Mouse (Mus musculus) CH12.LX (cell line): ENCODE results near the gene Spag7. TPM values are rescaled to one million over a fixed set of nuclear protein-coding genes. Genes with fewer than 3 reads are reported as not detected.

Experiments used
- DNase-seq: peaks from one replicate; pipeline ENCODE4 v3.0.0-alpha.2; 2013; ENCODE audit errors: extremely low read depth
- H3K27ac ChIP-seq: 2 replicates; pipeline ENCODE4 v1.5.1; 2012; ENCODE audit warnings: low read depth, mild to moderate bottlenecking, control low read depth, moderate library complexity; ENCODE audit not compliant: insufficient read depth
- H3K27me3 ChIP-seq: replicated peaks from 2 replicates; pipeline ENCODE3; 2012; ENCODE audit warnings: inconsistent platforms
- H3K36me3 ChIP-seq, 2 experiments: replicated peaks in 1 of 2; 2 replicates each; pipeline versions ENCODE3 to v1.6.1; 2012; ENCODE audit warnings: inconsistent platforms in 1 of 2, low read length in 1 of 2, mild to moderate bottlenecking in 1 of 2, mixed read lengths in 1 of 2, moderate library complexity in 1 of 2; ENCODE audit not compliant: control insufficient read depth in 1 of 2, insufficient read depth in 1 of 2
- H3K4me1 ChIP-seq, 2 experiments: 2 replicates each; pipeline ENCODE4 v1.6.1; 2012; ENCODE audit warnings: inconsistent platforms in 1 of 2, moderate library complexity in 1 of 2; ENCODE audit not compliant: insufficient read depth in 2 of 2, control insufficient read depth in 1 of 2
- H3K4me2 ChIP-seq: 2 replicates; pipeline ENCODE4 v1.6.1; 2012; ENCODE audit warnings: low read depth, mild to moderate bottlenecking, control low read depth; ENCODE audit not compliant: poor library complexity, insufficient read depth, severe bottlenecking
- H3K4me3 ChIP-seq, 3 experiments: fragments of 150-350 bp in 1 of 3; sonication (generic) in 1 of 3; replicated peaks in 1 of 3; 2 replicates each; pipeline versions ENCODE3 to v1.5.1; 2011 to 2012; ENCODE audit warnings: low read depth in 2 of 3, low read length in 2 of 3, mild to moderate bottlenecking in 2 of 3, moderate library complexity in 2 of 3, control low read depth in 1 of 3, improper control_type of control experiment in 1 of 3, inconsistent platforms in 1 of 3, mixed read lengths in 1 of 3; ENCODE audit not compliant: poor library complexity in 1 of 3
- H3K79me2 ChIP-seq: replicated peaks from 2 replicates; pipeline ENCODE4 v1.6.1; 2012; ENCODE audit warnings: mild to moderate bottlenecking, moderate library complexity; ENCODE audit not compliant: control insufficient read depth, poor library complexity, insufficient read depth, severe bottlenecking; ENCODE audit errors: extremely low read depth
- H3K9ac ChIP-seq: 2 replicates; pipeline ENCODE4 v1.6.1; 2012; ENCODE audit warnings: low read depth, mild to moderate bottlenecking, control low read depth, moderate library complexity; ENCODE audit not compliant: insufficient read depth
- H3K9me3 ChIP-seq: replicated peaks from 2 replicates; pipeline ENCODE3; 2012; ENCODE audit warnings: low read length, inconsistent platforms, mixed read lengths
- CHD1 ChIP-seq: IDR thresholded peaks from 2 replicates; pipeline ENCODE4 v1.6.1; 2012; ENCODE audit warnings: low read depth, low read length, improper control_type of control experiment, inconsistent platforms
- CTCF ChIP-seq, 2 experiments: IDR thresholded peaks in 1 of 2; conservative IDR thresholded peaks in 1 of 2; 2 replicates each; pipeline ENCODE4 v1.5.1; 2011 to 2012; ENCODE audit warnings: low read depth in 2 of 2, low read length in 2 of 2, improper control_type of control experiment in 1 of 2, inconsistent platforms in 1 of 2, mild to moderate bottlenecking in 1 of 2, moderate library complexity in 1 of 2
- EP300 ChIP-seq: IDR thresholded peaks from 2 replicates; pipeline ENCODE4 v1.6.1; 2011; ENCODE audit warnings: low read length, improper control_type of control experiment
- GABPA ChIP-seq: IDR thresholded peaks from 2 replicates; pipeline ENCODE4 v1.6.1; 2012; ENCODE audit warnings: low read depth, low read length, improper control_type of control experiment, inconsistent platforms; ENCODE audit not compliant: insufficient replicate concordance
- HCFC1 ChIP-seq: IDR thresholded peaks from 2 replicates; pipeline ENCODE4 v1.6.1; 2012; ENCODE audit warnings: low read depth, mild to moderate bottlenecking, inconsistent platforms, low read length, improper control_type of control experiment
- MAX ChIP-seq: IDR thresholded peaks from 2 replicates; pipeline ENCODE4 v1.6.1; 2011; ENCODE audit warnings: low read length, improper control_type of control experiment
- MAZ ChIP-seq: IDR thresholded peaks from 2 replicates; pipeline ENCODE4 v1.6.1; 2012; ENCODE audit warnings: low read depth, mild to moderate bottlenecking, inconsistent platforms, low read length, improper control_type of control experiment, moderate library complexity
- NELFE ChIP-seq: IDR thresholded peaks from 2 replicates; pipeline ENCODE4 v1.6.1; 2011; ENCODE audit warnings: low read depth, low read length, improper control_type of control experiment
- POLR2A ChIP-seq: IDR thresholded peaks from 2 replicates; pipeline ENCODE4 v1.6.1; 2011; ENCODE audit warnings: low read depth, mild to moderate bottlenecking, improper control_type of control experiment, low read length
- RAD21 ChIP-seq: IDR thresholded peaks from 2 replicates; pipeline ENCODE4 v1.6.1; 2011; ENCODE audit warnings: low read depth, mild to moderate bottlenecking, low read length, improper control_type of control experiment, moderate library complexity
- RCOR1 ChIP-seq: conservative IDR thresholded peaks from 2 replicates; pipeline ENCODE4 v1.6.1; 2012; ENCODE audit warnings: low read depth, mild to moderate bottlenecking, inconsistent platforms, low read length, improper control_type of control experiment
- SMC3 ChIP-seq: IDR thresholded peaks from 2 replicates; pipeline ENCODE4 v1.6.1; 2011; ENCODE audit warnings: low read depth, low read length, improper control_type of control experiment
- TCF12 ChIP-seq: IDR thresholded peaks from 2 replicates; pipeline ENCODE4 v1.6.1; 2014; ENCODE audit warnings: low read depth, mild to moderate bottlenecking, inconsistent platforms, low read length, improper control_type of control experiment
- UBTF ChIP-seq: IDR thresholded peaks from 2 replicates; pipeline ENCODE4 v1.6.1; 2012; ENCODE audit warnings: low read depth, mild to moderate bottlenecking, inconsistent platforms, low read length, improper control_type of control experiment, moderate library complexity
- USF1 ChIP-seq: IDR thresholded peaks from 2 replicates; pipeline ENCODE4 v1.6.1; 2014; ENCODE audit warnings: low read depth, mild to moderate bottlenecking, inconsistent platforms, low read length, improper control_type of control experiment
- ZC3H11A ChIP-seq: IDR thresholded peaks from 2 replicates; pipeline ENCODE4 v1.6.1; 2012; ENCODE audit warnings: low read depth, mild to moderate bottlenecking, inconsistent platforms, low read length, improper control_type of control experiment
- ZKSCAN1 ChIP-seq: IDR thresholded peaks from 2 replicates; pipeline ENCODE4 v1.6.1; 2012; ENCODE audit warnings: low read depth, inconsistent platforms, low read length, improper control_type of control experiment, borderline replicate concordance
- ZNF384 ChIP-seq: IDR thresholded peaks from 2 replicates; pipeline ENCODE4 v1.6.1; 2012; ENCODE audit warnings: low read depth, low read length, improper control_type of control experiment, inconsistent platforms
- dilution Hi-C: fragments of 300-500 bp; cut with MboI; formaldehyde crosslinking; loops from 2 replicates; pipeline ENCODE4 v1.14.3; 2020; ENCODE audit warnings: low sequenced_read_pairs; ENCODE audit not compliant: extremely low pct_unique_long_range_greater_than_20kb, extremely low pct_ligation_motif_present
- in situ Hi-C: fragments of 300-500 bp; cut with MboI; formaldehyde crosslinking; loops from 3 replicates; pipeline ENCODE4 v1.14.3; 2019; ENCODE audit warnings: low sequenced_read_pairs, low pct_ligation_motif_present, low pct_unique_long_range_greater_than_20kb, mixed read lengths
- polyA plus RNA-seq: library from polyadenylated mRNA; unstranded; fragments of >175 nt; gene quantifications from 2 replicates; pipeline ENCODE4 v1.2.1, GENCODE M21; 2012; ENCODE audit warnings: low read depth; ENCODE audit not compliant: insufficient read length
- total RNA-seq, 2 experiments: library from RNA; depleted of rRNA; stranded (reverse); fragments of 300-350 nt in 1 of 2; fragments of >200 nt in 1 of 2; gene quantifications; 2 replicates each; pipeline ENCODE4 v1.2.3; 2012 to 2014

Spag7 gene
- total and polyA plus RNA-seq, 3 experiments: 93.5 to 120 (median 105) TPM

- dilution Hi-C loops (no loop called here), in situ Hi-C loops (loop anchor here (5.0 kb wide), 1 partner anchor 122 kb away; no protein-coding TSS in a partner anchor)
- no peak overlapping the region for H3K4me3 ChIP-seq
- H3K27me3 ChIP-seq: no peaks in the 10 kb centered on the region
- DNase-seq: no peak
- no peaks in the 10 kb centered on the region for H3K36me3 ChIP-seq
- H3K79me2 ChIP-seq: no peaks in the 10 kb centered on the region
- no peaks in the 10 kb centered on the region for H3K9me3 ChIP-seq
- no peak overlapping the region for H3K9ac ChIP-seq
- H3K4me2 ChIP-seq: no peak overlapping the region
- no peak overlapping the region for H3K27ac ChIP-seq
- peaks cover 0 to 8% of the 10 kb centered on the region in 2 experiments; a peak in 2 of 4 replicates for H3K4me1 ChIP-seq
- no peak for TF ChIP-seq ZKSCAN1
- no peak for TF ChIP-seq CHD1
- no peak for TF ChIP-seq GABPA
- no peak for TF ChIP-seq EP300
- no peak for TF ChIP-seq UBTF
- no peak for TF ChIP-seq POLR2A
- TF ChIP-seq TCF12: no peak
Observed at GRCm38 (mm10) chr11:70630129-70630528, 39.1 kb downstream of the Spag7 start.

- dilution Hi-C loops: no loop called here
- no peaks in the 10 kb centered on the region for H3K36me3 ChIP-seq
- DNase-seq: peak; percentile 31
- no peak overlapping the region for H3K4me3 ChIP-seq
- H3K4me1 ChIP-seq: peaks cover 0 to 8% of the 10 kb centered on the region in 2 experiments; a peak in 2 of 4 replicates
- TF ChIP-seq UBTF (no peak), MAX (no peak), SMC3 (peak; percentile 72), ZC3H11A (peak; percentile 50), CTCF (conservative IDR thresholded peaks at IDR 0.05 in 1 of 2, IDR thresholded peaks at IDR 0.05 in 1 of 2; ENCODE audit: low read depth in 2 of 2, low read length in 2 of 2) (peak in 1 of 2 experiments; percentile 70; a peak in 2 of 4 replicates), ZNF384 (no peak), RAD21 (peak; percentile 63), USF1 (no peak), NELFE (no peak)
- no peaks in the 10 kb centered on the region for H3K27me3 ChIP-seq
- in situ Hi-C loops: no loop called here
- H3K9ac ChIP-seq: no peak overlapping the region
- H3K4me2 ChIP-seq: no peak overlapping the region
- H3K79me2 ChIP-seq: no peaks in the 10 kb centered on the region
- no peak overlapping the region for H3K27ac ChIP-seq
- no peaks in the 10 kb centered on the region for H3K9me3 ChIP-seq
Observed at GRCm38 (mm10) chr11:70629557-70629956, 39.7 kb downstream of the Spag7 start.

DNA sequence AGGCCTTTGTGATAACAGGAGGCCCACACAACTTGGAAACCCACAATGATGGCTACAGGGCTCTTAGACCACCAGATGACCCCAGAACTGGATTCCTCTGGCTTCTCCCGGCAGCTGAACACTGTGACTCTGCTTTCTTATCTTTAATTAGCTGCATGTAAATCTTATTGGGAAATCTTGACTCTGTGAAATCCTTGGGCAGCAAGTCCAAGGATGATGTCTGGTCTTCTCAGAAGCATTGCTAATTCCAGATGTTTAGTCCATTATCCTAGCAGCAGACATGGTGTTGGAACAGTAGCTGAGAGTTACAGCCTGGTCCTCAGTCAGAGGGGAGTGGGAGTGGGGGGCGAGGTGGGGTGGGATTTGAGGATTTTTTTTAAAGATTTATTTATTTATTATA lies 40.8 kb downstream of the Spag7 start:
- Histone ChIP-seq H3K4me3 (no peak overlapping the region), H3K36me3 (no peaks in the 10 kb centered on the region), H3K9ac (no peak overlapping the region), H3K79me2 (no peaks in the 10 kb centered on the region), H3K4me2 (no peak overlapping the region), H3K27ac (no peak overlapping the region), H3K4me1 (peaks cover 0 to 8% of the 10 kb centered on the region in 2 experiments; a peak in 2 of 4 replicates), H3K9me3 (no peaks in the 10 kb centered on the region), H3K27me3 (no peaks in the 10 kb centered on the region)
- no peak for TF ChIP-seq MAZ
- no peak for TF ChIP-seq SMC3
- no peak for TF ChIP-seq UBTF
- TF ChIP-seq RCOR1: no peak
- TF ChIP-seq ZKSCAN1: no peak
- no peak for TF ChIP-seq HCFC1
- no peak for TF ChIP-seq EP300
- in situ Hi-C loops: no loop called here
- no peak for DNase-seq
- dilution Hi-C loops: no loop called here
